Mouse (Mus musculus): ENCODE data around the gene Bcl3. TPM values are rescaled to one million over a fixed set of nuclear protein-coding genes. Genes with fewer than 3 reads are reported as not detected.

The Bcl3 gene
- total and polyA plus RNA-seq, 3 experiments: 3.2 to 25.2 (median 15.8) TPM

DNA sequence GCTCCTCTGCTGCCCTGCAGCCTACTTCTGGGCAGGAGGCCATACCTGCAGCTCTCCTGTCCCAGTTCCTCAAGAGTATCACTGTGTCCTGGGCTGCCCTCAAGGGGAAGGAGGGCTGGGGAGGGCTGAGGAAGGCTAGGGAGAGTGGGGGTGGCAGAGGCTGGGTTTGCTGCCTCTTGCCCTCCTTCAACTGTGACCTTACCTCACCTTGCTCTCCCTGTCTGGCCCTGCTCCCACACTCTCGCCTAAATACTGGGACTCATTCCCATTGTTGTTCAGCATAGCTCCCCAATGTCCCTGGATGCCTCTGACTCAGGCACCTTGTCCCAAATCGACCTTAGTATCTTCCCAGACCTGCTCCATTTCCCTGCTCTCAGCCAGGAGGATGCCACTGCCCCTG lies 41.7 kb upstream of the Bcl3 start:
- H3K4me2 ChIP-seq (ENCODE audit: insufficient read depth, low read depth, poor library complexity, severe bottlenecking): no peak overlapping the region
- TF ChIP-seq RCOR1 (conservative IDR thresholded peaks at IDR 0.05; ENCODE audit: low read depth, low read length) (no peak), EP300 (IDR thresholded peaks at IDR 0.05; ENCODE audit: low read length) (no peak), HCFC1 (IDR thresholded peaks at IDR 0.05; ENCODE audit: low read depth, low read length) (no peak), MAZ (IDR thresholded peaks at IDR 0.05; ENCODE audit: low read depth, low read length) (no peak)
- H3K9ac ChIP-seq (ENCODE audit: insufficient read depth, low read depth): no peak overlapping the region
- no peak overlapping the region for H3K4me3 ChIP-seq (replicated peaks in 1 of 3; ENCODE audit: low read depth in 2 of 3, low read length in 2 of 3, poor library complexity in 1 of 3)
- no peaks in the 10 kb centered on the region for H3K79me2 ChIP-seq (replicated peaks; ENCODE audit: control insufficient read depth, extremely low read depth, insufficient read depth, poor library complexity, severe bottlenecking)
- H3K27ac ChIP-seq (ENCODE audit: insufficient read depth, low read depth): no peak overlapping the region
- H3K27me3 ChIP-seq (replicated peaks): no peaks in the 10 kb centered on the region
- in situ Hi-C loops (cut with MboI; ENCODE audit: low pct_ligation_motif_present, low pct_unique_long_range_greater_than_20kb, low sequenced_read_pairs): loop anchor here (25.0 kb wide), 1 partner anchor 452 kb away; the partner anchor contains the start of genes Ckm and Klc3
- H3K4me1 ChIP-seq (ENCODE audit: control insufficient read depth in 1 of 2, insufficient read depth in 2 of 2): peaks cover 5 to 41% of the 10 kb centered on the region in 2 experiments
- H3K36me3 ChIP-seq (replicated peaks in 1 of 2; ENCODE audit: control insufficient read depth in 1 of 2, insufficient read depth in 1 of 2, low read length in 1 of 2): peaks cover 0 to 52% of the 10 kb centered on the region in 2 experiments
- no peak for DNase-seq (ENCODE audit: extremely low read depth)
- no peaks in the 10 kb centered on the region for H3K9me3 ChIP-seq (replicated peaks; ENCODE audit: low read length)
- dilution Hi-C loops (cut with MboI; ENCODE audit: extremely low pct_ligation_motif_present, extremely low pct_unique_long_range_greater_than_20kb, low sequenced_read_pairs): no loop called here

DNA sequence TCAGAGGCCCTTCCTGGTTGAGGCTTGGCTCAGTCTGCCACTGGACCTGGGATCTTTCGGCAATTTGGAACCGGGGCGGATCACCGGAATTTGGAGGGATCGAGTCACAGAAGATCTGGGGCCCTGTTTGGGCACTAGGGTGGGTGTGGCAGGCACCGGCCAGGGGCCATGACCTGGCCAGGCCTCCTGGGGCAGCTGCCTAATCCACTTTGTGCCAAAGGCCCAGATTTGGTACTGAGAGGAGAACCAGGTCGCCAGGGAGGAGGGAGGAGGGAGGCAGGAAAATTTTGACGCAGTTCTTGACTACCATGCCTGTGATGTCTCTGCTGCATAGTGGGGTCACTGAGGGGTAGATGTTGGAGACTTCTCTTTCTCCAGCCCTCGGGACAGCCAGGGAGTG lies 38.6 kb upstream of the Bcl3 start, which contains the start of gene Ceacam16:
TSS of gene Ceacam16 (minus strand) at position 101 of the 400 bp plus-strand sequence.
- in situ Hi-C loops (cut with MboI; ENCODE audit: low pct_ligation_motif_present, low pct_unique_long_range_greater_than_20kb, low sequenced_read_pairs): loop anchor here (25.0 kb wide), 1 partner anchor 449 kb away; the partner anchor contains the start of genes Ckm and Klc3
- no peak within 1 kb of the TSS for H3K27ac ChIP-seq (ENCODE audit: insufficient read depth, low read depth)
- no peaks in the 10 kb centered on the region for H3K27me3 ChIP-seq (replicated peaks)
- no peak within 1 kb of the TSS for H3K4me3 ChIP-seq (replicated peaks in 1 of 3; ENCODE audit: low read depth in 2 of 3, low read length in 2 of 3, poor library complexity in 1 of 3)
- H3K36me3 ChIP-seq (replicated peaks in 1 of 2; ENCODE audit: control insufficient read depth in 1 of 2, insufficient read depth in 1 of 2, low read length in 1 of 2): peaks cover 2 to 62% of the 10 kb centered on the region in 2 experiments
- DNase-seq (ENCODE audit: extremely low read depth): no peak
- H3K4me2 ChIP-seq (ENCODE audit: insufficient read depth, low read depth, poor library complexity, severe bottlenecking): no peak within 1 kb of the TSS
- H3K9me3 ChIP-seq (replicated peaks; ENCODE audit: low read length): no peaks in the 10 kb centered on the region
- no peaks in the 10 kb centered on the region for H3K79me2 ChIP-seq (replicated peaks; ENCODE audit: control insufficient read depth, extremely low read depth, insufficient read depth, poor library complexity, severe bottlenecking)
- dilution Hi-C loops (cut with MboI; ENCODE audit: extremely low pct_ligation_motif_present, extremely low pct_unique_long_range_greater_than_20kb, low sequenced_read_pairs): no loop called here
- TF ChIP-seq JUND (conservative IDR thresholded peaks at IDR 0.05; ENCODE audit: low read depth, low read length): no peak
- no peak for TF ChIP-seq PAX5 (IDR thresholded peaks at IDR 0.05; ENCODE audit: low read length)
- no peak for TF ChIP-seq IRF4 (IDR thresholded peaks at IDR 0.05; ENCODE audit: low read depth, low read length)
- TF ChIP-seq ZC3H11A (IDR thresholded peaks at IDR 0.05; ENCODE audit: low read depth, low read length): no peak
- no peak for TF ChIP-seq TBP (conservative IDR thresholded peaks at IDR 0.05; ENCODE audit: low read depth, low read length)
- TF ChIP-seq HCFC1 (IDR thresholded peaks at IDR 0.05; ENCODE audit: low read depth, low read length): no peak
- TF ChIP-seq EP300 (IDR thresholded peaks at IDR 0.05; ENCODE audit: low read length): no peak
- no peak for TF ChIP-seq RAD21 (IDR thresholded peaks at IDR 0.05; ENCODE audit: low read depth, low read length)
- TF ChIP-seq UBTF (IDR thresholded peaks at IDR 0.05; ENCODE audit: low read depth, low read length): no peak
- TF ChIP-seq ZKSCAN1 (IDR thresholded peaks at IDR 0.05; ENCODE audit: borderline replicate concordance, low read depth, low read length): no peak
- TF ChIP-seq ZNF384 (IDR thresholded peaks at IDR 0.05; ENCODE audit: low read depth, low read length): no peak
- TF ChIP-seq CHD2 (IDR thresholded peaks at IDR 0.05; ENCODE audit: low read length): no peak
- peaks cover 3 to 31% of the 10 kb centered on the region in 2 experiments for H3K4me1 ChIP-seq (ENCODE audit: control insufficient read depth in 1 of 2, insufficient read depth in 2 of 2)
- H3K9ac ChIP-seq (ENCODE audit: insufficient read depth, low read depth): no peak within 1 kb of the TSS

Measured in CH12.LX (cell line).